Mouse (Mus musculus) heart, postnatal 0 days (tissue): ENCODE results near the gene Gm10638.

ENCODE experiments used
- CTCF ChIP-seq: IDR thresholded peaks from 2 replicates; pipeline ENCODE4 v1.5.1; 2016; ENCODE audit warnings: antibody characterized with exemption, control low read depth, low read depth
- EP300 ChIP-seq: IDR thresholded peaks from 2 replicates; pipeline ENCODE4 v1.6.1; 2016; ENCODE audit warnings: antibody characterized with exemption, low read depth

GRCm38 (mm10) chr8:86730860-86731259 is 14.6 kb upstream of the Gm10638 start:
- TF ChIP-seq CTCF (no peak), EP300 (no peak)
